Mouse (Mus musculus): ENCODE measurements around the gene Pole2.

GRCm38 (mm10) chr12:69198985-69199384 lies 29.0 kb downstream of the Pole2 start:
- TF ChIP-seq CTCF (IDR thresholded peaks at IDR 0.05; ENCODE audit: extremely low read depth, insufficient read depth, low read length) (no peak), POLR2A (IDR thresholded peaks at IDR 0.05; ENCODE audit: extremely low read depth, insufficient read depth, low read length) (no peak)

Measured in cortical plate, adult 2 months (tissue).